Mouse (Mus musculus) forebrain, embryonic 14.5 days (tissue): ENCODE results near the gene Mfap3. TPM values are rescaled to one million over a fixed set of nuclear protein-coding genes. Genes with fewer than 3 reads are reported as not detected.
A peak's percentile ranks its signal among the peaks of the same experiment; 100 is the strongest.

Source experiments
- ATAC-seq: fragments of 200-750 bp; cut with Nextera tagmentation; 2 replicates; pipeline ENCODE4 v1.8.0; 2017; ENCODE audit warnings: mild to moderate bottlenecking, moderate library complexity
- DNase-seq: peaks from one replicate; pipeline ENCODE4 v3.0.0-alpha.2; 2015; ENCODE audit warnings: low spot score
- H3K27ac ChIP-seq: fragments of 300-500 bp; sonication (generic); 2 replicates; pipeline ENCODE4 v1.5.1; 2014; ENCODE audit warnings: low read depth, mild to moderate bottlenecking, control low read depth, low read length, moderate library complexity
- H3K27me3 ChIP-seq: fragments of 300-500 bp; sonication (generic); replicated peaks from 2 replicates; pipeline ENCODE4 v1.6.1; 2014; ENCODE audit warnings: low read length, control low read depth, mixed read lengths; ENCODE audit not compliant: control insufficient read depth, insufficient read depth
- H3K36me3 ChIP-seq: fragments of 300-500 bp; sonication (generic); 2 replicates; pipeline ENCODE4 v1.6.1; 2014; ENCODE audit warnings: low read length, control low read depth; ENCODE audit not compliant: control insufficient read depth, insufficient read depth
- H3K4me1 ChIP-seq: fragments of 300-500 bp; sonication (generic); 2 replicates; pipeline ENCODE4 v1.6.1; 2014; ENCODE audit warnings: antibody characterized with exemption, low read length, control low read depth; ENCODE audit not compliant: control insufficient read depth, insufficient read depth
- H3K4me2 ChIP-seq: fragments of 300-500 bp; sonication (generic); 2 replicates; pipeline ENCODE4 v1.6.1; 2014; ENCODE audit warnings: mild to moderate bottlenecking, control low read depth, low read length
- H3K4me3 ChIP-seq: fragments of 300-500 bp; sonication (generic); 2 replicates; pipeline ENCODE4 v1.5.1; 2014; ENCODE audit warnings: low read depth, low read length, control low read depth
- H3K9ac ChIP-seq: fragments of 300-500 bp; sonication (generic); 2 replicates; pipeline ENCODE4 v1.6.1; 2014; ENCODE audit warnings: mild to moderate bottlenecking, low read length, control low read depth, moderate library complexity
- H3K9me3 ChIP-seq: fragments of 300-500 bp; sonication (generic); replicated peaks from 2 replicates; pipeline ENCODE4 v1.6.1; 2016; ENCODE audit warnings: low read length, control low read depth, mixed read lengths; ENCODE audit not compliant: control insufficient read depth
- WGBS: fragments of 180-500 bp; shearing (Covaris S2); extraction: QIAGEN DNeasy Blood & Tissue Kit; methylation state at CpG from one replicate; pipeline ENCODE4 v1.1.7; 2014; 5-methylcytosine and 5-hydroxymethylcytosine counted together
- polyA plus RNA-seq: library from polyadenylated mRNA; unstranded; fragments of >200 nt; fragmentation: Nextera tagmentation; extraction: Ambion mirVana; gene quantifications from 2 replicates; pipeline ENCODE4 v1.2.1, GENCODE M21; 2014

Gene Mfap3
- polyA plus RNA-seq, 1 experiment from 2014 or later: 68.3 TPM

GRCm38 (mm10) chr11:57497701-57498100 is 20.8 kb upstream of the Mfap3 start:
- Histone ChIP-seq H3K27ac (no peak overlapping the region), H3K4me1 (no peaks in the 10 kb centered on the region), H3K9ac (no peak overlapping the region), H3K4me3 (no peak overlapping the region), H3K9me3 (no peaks in the 10 kb centered on the region), H3K4me2 (no peak overlapping the region), H3K36me3 (peaks cover 66% of the 10 kb centered on the region), H3K27me3 (no peaks in the 10 kb centered on the region)
- ATAC-seq (no peak), DNase-seq (no peak)
- WGBS: 55% methylated on average over 3 of the region's 3 CpGs

- Histone ChIP-seq H3K27me3 (no peaks in the 10 kb centered on the region), H3K27ac (no peak overlapping the region), H3K9ac (no peak overlapping the region), H3K9me3 (no peaks in the 10 kb centered on the region), H3K4me1 (no peaks in the 10 kb centered on the region), H3K4me3 (no peak overlapping the region), H3K4me2 (no peak overlapping the region), H3K36me3 (peaks cover 64% of the 10 kb centered on the region)
- DNase-seq (no peak), ATAC-seq (no peak)
- WGBS: 96% methylated on average over 5 of the region's 5 CpGs
These were observed 20.2 kb upstream of the Mfap3 start for GRCm38 (mm10) chr11:57498215-57498614.

GRCm38 (mm10) chr11:57503155-57503554 is 15.3 kb upstream of the Mfap3 start:
- H3K4me3 ChIP-seq: no peak overlapping the region
- no peaks in the 10 kb centered on the region for H3K4me1 ChIP-seq
- WGBS: 82% methylated on average over 5 of the region's 5 CpGs
- H3K36me3 ChIP-seq: peaks cover 77% of the 10 kb centered on the region
- H3K4me2 ChIP-seq: no peak overlapping the region
- ATAC-seq: no peak
- no peak overlapping the region for H3K27ac ChIP-seq
- H3K27me3 ChIP-seq: no peaks in the 10 kb centered on the region
- H3K9me3 ChIP-seq: no peaks in the 10 kb centered on the region
- no peak overlapping the region for H3K9ac ChIP-seq
- no peak for DNase-seq

GRCm38 (mm10) chr11:57506899-57507298 is 11.6 kb upstream of the Mfap3 start:
- Histone ChIP-seq H3K9ac (0 out of 2 replicates have a peak overlapping the region, but pooled peaks have one; percentile 13), H3K4me3 (no peak overlapping the region), H3K4me2 (no peak overlapping the region; the same call in 1 of the 2 replicates), H3K27me3 (no peaks in the 10 kb centered on the region), H3K36me3 (peaks cover 81% of the 10 kb centered on the region), H3K4me1 (no peaks in the 10 kb centered on the region), H3K9me3 (no peaks in the 10 kb centered on the region), H3K27ac (peak overlapping the region; percentile 80)
- 24% methylated on average over 6 of the region's 6 CpGs for WGBS
- peak; percentile 85 for DNase-seq
- peak; percentile 96 for ATAC-seq

GRCm38 (mm10) chr11:57515218-57515617 is 3.2 kb upstream of the Mfap3 start:
- H3K9me3 ChIP-seq: no peaks in the 10 kb centered on the region
- H3K36me3 ChIP-seq: peaks cover 29% of the 10 kb centered on the region
- no peak overlapping the region for H3K4me3 ChIP-seq
- peaks cover 4% of the 10 kb centered on the region; the same call in 1 of the 2 replicates for H3K4me1 ChIP-seq
- no peak overlapping the region for H3K27ac ChIP-seq
- DNase-seq: no peak
- H3K4me2 ChIP-seq: no peak overlapping the region
- 90% methylated on average over 5 of the region's 5 CpGs for WGBS
- no peaks in the 10 kb centered on the region for H3K27me3 ChIP-seq
- no peak for ATAC-seq
- no peak overlapping the region for H3K9ac ChIP-seq

- peaks cover 8% of the 10 kb centered on the region; the same call in 1 of the 2 replicates for H3K4me1 ChIP-seq
- no peak overlapping the region for H3K4me3 ChIP-seq
- no peak for DNase-seq
- H3K4me2 ChIP-seq: peak overlapping the region; percentile 6; the same call in 1 of the 2 replicates
- 79% methylated on average over 5 of the region's 5 CpGs for WGBS
- no peaks in the 10 kb centered on the region for H3K27me3 ChIP-seq
- ATAC-seq: no peak
- peaks cover 13% of the 10 kb centered on the region for H3K36me3 ChIP-seq
- H3K9me3 ChIP-seq: no peaks in the 10 kb centered on the region
- H3K27ac ChIP-seq: no peak overlapping the region
- H3K9ac ChIP-seq: no peak overlapping the region; the same call in 1 of the 2 replicates
These were observed 1.5 kb upstream of the Mfap3 start for GRCm38 (mm10) chr11:57516946-57517441.

- 0% methylated on average over 14 of the region's 16 CpGs for WGBS
- H3K9ac ChIP-seq: peak overlapping the region; percentile 86
- no peaks in the 10 kb centered on the region for H3K9me3 ChIP-seq
- H3K4me3 ChIP-seq: peak overlapping the region; percentile 95
- peak overlapping the region; percentile 55; the same call in 1 of the 2 replicates for H3K27ac ChIP-seq
- peak overlapping the region; percentile 62 for H3K4me2 ChIP-seq
- H3K4me1 ChIP-seq: peaks cover 8% of the 10 kb centered on the region; the same call in 1 of the 2 replicates
- ATAC-seq: no peak; the same call in 1 of the 2 replicates
- no peaks in the 10 kb centered on the region for H3K27me3 ChIP-seq
- no peak for DNase-seq
- H3K36me3 ChIP-seq: peaks cover 7% of the 10 kb centered on the region; the same call in 1 of the 2 replicates
These were observed 286 bp downstream of the Mfap3 start for GRCm38 (mm10) chr11:57518751-57519148.

- peaks cover 7% of the 10 kb centered on the region; the same call in 1 of the 2 replicates for H3K36me3 ChIP-seq
- 78% methylated on average over 5 of the region's 5 CpGs for WGBS
- peak overlapping the region; percentile 95 for H3K4me3 ChIP-seq
- H3K4me2 ChIP-seq: peak overlapping the region; percentile 62
- H3K9ac ChIP-seq: peak overlapping the region; percentile 86
- H3K27me3 ChIP-seq: no peaks in the 10 kb centered on the region
- no peaks in the 10 kb centered on the region for H3K9me3 ChIP-seq
- ATAC-seq (no peak), DNase-seq (no peak)
- H3K27ac ChIP-seq: no peak overlapping the region
- peaks cover 8% of the 10 kb centered on the region; the same call in 1 of the 2 replicates for H3K4me1 ChIP-seq
These were observed 840 bp downstream of the Mfap3 start for GRCm38 (mm10) chr11:57519304-57519703.

GRCm38 (mm10) chr11:57521206-57521605 is 2.7 kb downstream of the Mfap3 start:
- ATAC-seq (no peak), DNase-seq (peak; percentile 33)
- no peak overlapping the region for H3K27ac ChIP-seq
- H3K4me3 ChIP-seq: no peak overlapping the region
- no peak overlapping the region for H3K4me2 ChIP-seq
- H3K27me3 ChIP-seq: no peaks in the 10 kb centered on the region
- no peak overlapping the region for H3K9ac ChIP-seq
- H3K9me3 ChIP-seq: no peaks in the 10 kb centered on the region
- H3K36me3 ChIP-seq: peaks cover 7% of the 10 kb centered on the region; the same call in 1 of the 2 replicates
- 81% methylated on average over 3 of the region's 3 CpGs for WGBS
- H3K4me1 ChIP-seq: peaks cover 8% of the 10 kb centered on the region; the same call in 1 of the 2 replicates
